Mouse (Mus musculus): Measurements from ENCODE around the gene Ccr6. TPM values are rescaled to one million over a fixed set of nuclear protein-coding genes. Genes with fewer than 3 reads are reported as not detected.

The Ccr6 gene
- total RNA-seq, 4 experiments from 2014 or later: 0.38 TPM; not detected in 3

DNA sequence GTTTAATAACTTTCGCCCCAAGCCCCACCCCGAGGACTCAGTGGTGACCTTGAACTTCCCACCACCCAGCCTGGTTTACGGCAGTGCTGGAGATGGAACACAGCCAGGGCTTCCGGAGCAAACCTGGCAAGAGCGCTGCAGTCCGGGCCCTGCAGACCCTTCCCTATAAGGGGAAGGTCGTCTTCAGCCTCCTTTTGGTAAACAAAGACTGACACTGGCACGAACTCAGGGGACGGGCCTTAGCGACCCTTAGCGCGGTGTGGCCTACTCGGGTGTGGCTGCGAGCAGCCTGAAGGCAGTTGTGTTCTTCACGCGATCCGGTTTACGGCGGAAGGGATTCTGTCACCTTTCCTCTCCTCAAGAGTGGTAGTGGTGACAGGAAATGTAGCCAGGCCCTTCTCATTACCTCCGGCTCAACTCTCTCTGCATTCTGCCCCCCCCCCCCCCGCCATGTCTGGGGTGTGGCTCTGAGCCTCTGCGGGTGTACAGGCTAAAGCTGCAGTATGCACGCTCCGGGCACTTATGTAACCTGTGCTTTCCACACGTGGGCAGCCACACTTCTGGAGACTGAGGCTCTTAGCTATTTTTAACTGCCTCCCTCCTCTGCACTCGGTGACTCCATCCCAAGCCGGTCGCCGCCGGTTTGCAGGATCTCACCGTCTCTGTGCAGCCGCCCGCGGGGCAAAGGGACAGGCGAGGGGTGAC lies 47.1 kb downstream of the Ccr6 start, which contains the start of gene Mpc1:
Gene Mpc1, plus strand, starts transcription at position 84 of the 705 bp plus-strand sequence.
- DNase-seq (ENCODE audit: low spot score in 2 of 2): peak; percentile 89 to 92

DNA sequence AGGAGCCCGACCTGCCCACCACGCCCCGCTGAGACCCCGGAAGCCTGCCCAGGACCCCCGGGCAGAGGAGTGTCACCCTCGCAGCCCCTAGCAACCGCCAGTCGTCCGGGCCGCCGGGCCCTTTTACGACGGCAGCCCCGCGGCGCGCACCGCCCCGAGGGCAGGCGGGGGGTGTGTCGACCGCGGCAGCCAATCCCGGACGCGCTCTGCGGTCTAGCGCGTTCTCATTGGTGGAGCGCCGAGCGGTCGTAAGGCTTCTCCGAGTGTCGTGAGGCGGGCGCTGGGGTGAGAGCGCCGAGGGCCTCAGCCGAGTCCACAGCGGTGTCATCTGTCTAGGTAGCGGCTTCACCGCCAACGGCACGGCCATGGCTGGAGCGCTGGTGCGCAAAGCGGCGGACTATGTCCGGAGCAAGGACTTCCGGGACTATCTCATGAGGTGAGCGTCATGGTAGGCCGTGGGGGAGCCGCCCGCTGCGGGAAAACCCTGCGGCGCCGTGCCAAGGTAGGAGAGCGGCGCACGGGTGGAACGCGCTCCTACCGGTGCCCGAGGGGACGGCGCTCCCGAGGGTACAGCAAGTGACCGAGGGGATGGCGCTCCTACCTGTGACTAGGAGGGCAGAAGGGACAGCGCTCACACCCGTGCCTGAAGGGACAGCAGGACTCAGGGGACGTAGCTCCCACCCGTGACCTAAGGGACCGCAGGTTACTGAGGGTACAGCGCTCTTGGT lies 47.8 kb downstream of the Ccr6 start:
- peak; percentile 94 to 96 for DNase-seq (ENCODE audit: low spot score in 2 of 2)

GRCm38 (mm10) chr17:8284254-8284661 lies 48.4 kb downstream of the Ccr6 start:
- peak; percentile 11 to 31 for DNase-seq (ENCODE audit: low spot score in 2 of 2)

GRCm38 (mm10) chr17:8285056-8285455 lies 49.2 kb downstream of the Ccr6 start:
- no peak for DNase-seq (ENCODE audit: low spot score in 2 of 2)

DNA sequence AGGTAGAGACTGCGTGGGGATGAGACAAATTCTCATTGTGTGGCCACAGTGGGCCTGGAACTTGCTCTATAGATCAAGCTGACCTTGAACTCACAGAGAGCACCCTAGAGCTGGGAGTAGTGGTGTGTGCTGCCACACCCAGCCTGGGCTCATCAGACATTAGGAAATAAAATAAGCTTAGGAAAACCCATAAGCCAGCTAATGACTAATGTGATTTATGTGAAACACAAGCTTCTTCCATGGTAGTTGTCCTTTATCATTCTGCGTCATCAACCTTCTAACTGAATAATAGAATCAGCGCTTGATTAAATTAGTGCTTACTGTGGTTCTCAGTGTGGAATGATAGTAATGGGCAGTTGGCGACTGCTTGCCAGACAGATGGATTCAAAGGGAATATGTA lies 51.1 kb downstream of the Ccr6 start:
- DNase-seq (ENCODE audit: low spot score in 2 of 2): no peak

DNA sequence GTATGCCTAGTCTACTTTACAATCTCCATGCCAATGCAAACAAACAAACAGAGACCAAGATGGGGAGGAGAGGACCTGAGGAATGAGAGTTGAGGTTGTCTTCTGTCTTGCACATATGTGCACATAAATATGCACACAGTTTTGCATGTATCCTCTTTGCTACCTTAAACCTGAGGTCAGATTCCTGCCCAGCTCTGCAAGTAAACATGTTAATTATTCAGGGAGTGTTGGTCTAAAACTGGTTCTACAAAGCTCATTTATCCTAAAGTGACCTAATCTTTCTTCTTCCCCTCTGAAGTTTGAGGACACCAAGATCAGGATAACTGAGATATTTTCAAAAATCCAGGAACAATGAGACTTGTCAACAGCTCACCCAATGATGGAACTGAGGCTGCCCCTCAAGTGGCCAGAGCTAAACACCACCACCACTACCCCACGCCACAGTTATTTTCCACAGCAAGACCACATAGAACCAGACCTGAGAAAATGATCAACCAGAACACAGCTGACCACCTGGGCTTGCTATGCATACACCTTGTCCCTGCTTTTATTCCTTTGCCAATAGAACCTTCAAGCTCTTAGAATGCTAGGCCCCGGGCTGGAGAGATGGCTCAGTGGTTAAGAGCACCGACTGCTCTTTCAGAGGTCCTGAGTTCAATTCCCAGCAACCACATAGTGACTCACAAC lies 54.3 kb downstream of the Ccr6 start:
- no peak for DNase-seq (ENCODE audit: low spot score in 2 of 2)

GRCm38 (mm10) chr17:8290736-8291135 lies 54.9 kb downstream of the Ccr6 start:
- no peak for DNase-seq (ENCODE audit: low spot score in 2 of 2)

- DNase-seq (ENCODE audit: low spot score in 2 of 2): no peak
Observed at GRCm38 (mm10) chr17:8295825-8296224, 60.0 kb downstream of the Ccr6 start.

DNA sequence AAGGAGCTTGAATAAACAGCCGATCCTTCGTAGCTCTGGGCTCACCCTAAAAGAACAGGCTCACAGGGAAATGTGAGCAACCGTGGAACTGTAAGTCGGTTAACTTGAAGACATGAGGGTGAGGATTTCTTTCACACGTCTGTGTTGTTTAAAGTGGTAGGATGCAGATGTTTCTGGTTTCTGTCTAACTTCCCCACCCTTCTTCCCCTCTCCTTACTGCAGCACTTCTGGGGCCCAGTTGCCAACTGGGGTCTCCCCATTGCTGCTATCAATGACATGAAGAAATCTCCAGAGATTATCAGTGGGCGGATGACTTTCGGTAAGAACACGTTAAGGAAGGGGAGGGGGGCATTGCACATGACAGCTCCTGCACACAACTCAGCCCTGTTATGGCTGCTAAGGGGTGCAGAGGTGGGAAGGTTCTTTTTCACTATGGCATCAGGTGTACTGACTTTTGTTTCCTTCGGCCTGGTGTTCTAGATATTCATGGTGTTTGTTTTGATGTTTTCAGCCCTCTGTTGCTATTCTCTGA lies 60.5 kb downstream of the Ccr6 start:
- no peak for DNase-seq (ENCODE audit: low spot score in 2 of 2)

- no peak for DNase-seq (ENCODE audit: low spot score in 2 of 2)
Observed at GRCm38 (mm10) chr17:8297746-8298145, 61.9 kb downstream of the Ccr6 start.

- DNase-seq (ENCODE audit: low spot score in 2 of 2): no peak
Observed at GRCm38 (mm10) chr17:8298281-8298680, 62.4 kb downstream of the Ccr6 start.

DNA sequence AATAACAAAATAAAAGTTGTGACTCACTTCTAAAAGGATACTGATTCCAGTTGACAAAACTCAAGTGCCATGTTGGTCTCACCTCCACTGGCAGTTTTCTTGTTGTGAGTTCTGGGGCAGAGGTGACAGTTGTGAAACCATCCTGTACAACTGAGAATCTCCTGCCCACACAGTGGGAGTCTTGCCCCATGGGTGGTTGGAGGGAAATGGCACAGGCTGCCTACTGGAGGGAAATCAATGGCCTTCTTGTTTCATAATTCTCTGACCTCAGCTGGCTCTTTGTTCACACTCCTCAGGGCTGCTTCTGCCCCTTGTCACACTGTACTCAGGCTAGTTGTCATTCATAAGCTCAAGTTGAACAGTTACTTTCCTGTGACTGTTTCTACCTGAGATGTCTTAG lies 63.7 kb downstream of the Ccr6 start:
- peak in 1 of 2 experiments; percentile 15 for DNase-seq (ENCODE audit: low spot score in 2 of 2)

- DNase-seq (ENCODE audit: low spot score in 2 of 2): no peak
Observed at GRCm38 (mm10) chr17:8301515-8301914, 65.7 kb downstream of the Ccr6 start.

DNA sequence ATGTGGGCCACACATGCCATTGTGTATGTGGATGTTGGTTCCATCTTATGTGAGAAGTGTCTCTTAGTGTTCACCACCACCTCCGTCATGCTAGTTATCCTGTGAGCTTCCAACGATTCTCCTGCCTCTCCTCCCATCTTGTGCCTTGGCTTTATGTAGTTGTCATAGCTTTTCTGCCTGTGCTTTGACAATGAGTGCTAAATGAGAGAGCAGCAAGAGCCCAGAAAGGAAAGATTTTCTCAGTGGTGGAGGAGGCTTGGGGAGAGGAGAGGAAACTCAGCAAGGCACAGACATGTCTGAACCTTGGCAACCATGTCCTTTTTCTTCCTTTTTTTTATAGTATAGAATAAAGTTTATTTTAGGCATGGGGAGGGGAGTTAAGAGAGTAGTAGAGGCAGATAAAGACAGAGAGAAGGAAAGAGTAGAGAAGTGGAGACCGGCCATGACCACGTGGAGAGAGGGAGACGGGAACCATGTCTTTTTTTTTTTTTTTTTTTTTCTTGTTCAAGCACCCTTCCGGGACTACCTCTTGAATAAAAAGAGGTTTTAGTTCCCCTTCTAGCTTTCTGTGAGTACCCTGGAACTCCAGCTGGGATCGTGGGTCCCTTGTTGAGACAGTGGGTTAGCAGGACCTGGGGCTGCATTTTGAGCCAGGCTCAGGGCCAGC lies 67.1 kb downstream of the Ccr6 start:
- DNase-seq (ENCODE audit: low spot score in 2 of 2): no peak

GRCm38 (mm10) chr17:8303671-8304070 lies 67.8 kb downstream of the Ccr6 start:
- DNase-seq (ENCODE audit: low spot score in 2 of 2): no peak

DNA sequence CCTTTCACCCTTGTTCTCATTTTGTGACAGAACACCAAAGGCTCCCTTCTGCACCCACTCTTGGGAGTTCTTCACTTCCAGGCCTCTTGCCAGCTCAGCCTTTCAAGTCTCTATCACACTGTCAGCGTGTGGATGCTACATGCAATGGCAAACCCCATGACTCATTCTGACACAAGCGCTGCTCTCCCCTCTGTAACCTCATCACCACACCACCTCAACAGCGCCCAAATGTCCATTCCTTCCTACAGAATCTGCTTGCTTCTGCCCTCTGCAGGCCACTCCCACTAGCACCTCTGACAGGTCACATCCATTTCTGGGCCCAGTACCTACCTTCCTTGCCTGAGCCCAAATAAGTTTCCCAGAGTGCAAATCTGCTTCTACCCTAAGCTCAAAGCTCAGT lies 70.0 kb downstream of the Ccr6 start:
- no peak for DNase-seq (ENCODE audit: low spot score in 2 of 2)

Other genes with a start within 250 kb of the Ccr6 start
- gene Gm49673, start 88.3 kb upstream of the Ccr6 start, total RNA-seq (2022): under 1 TPM in 1 of 4 experiments, not detected in 3; 0.31 TPM
- gene Rnaset2a, start 87.9 kb upstream of the Ccr6 start, total RNA-seq (2022): 10 to 100 TPM in 2 of 4 experiments, 1 to 10 TPM in 2; 4.9 to 12.7 (median 9.8) TPM
- 10 to 100 TPM; 15.6 to 22.5 (median 18.0) TPM for gene Fgfr1op, start 70.5 kb upstream of the Ccr6 start, total RNA-seq (2022)
- gene Mpc1, start 46.9 kb downstream of the Ccr6 start, total RNA-seq (2022): 100 to 1,000 TPM; 144 to 156 (median 145) TPM
- 10 to 100 TPM; 47.5 to 81.2 (median 63.8) TPM for gene Sft2d1, start 75.1 kb downstream of the Ccr6 start, total RNA-seq (2022)
- gene Prr18, start 101.4 kb downstream of the Ccr6 start, total RNA-seq (2022): 10 to 100 TPM; 20.0 to 30.2 (median 27.0) TPM
- 1 to 10 TPM in 3 of 4 experiments, under 1 TPM in 1; 0.96 to 1.7 (median 1.3) TPM for gene T2, start 119.9 kb downstream of the Ccr6 start, total RNA-seq (2022)
- gene T, start 198.4 kb downstream of the Ccr6 start, total RNA-seq (2022): under 1 TPM in 1 of 4 experiments, not detected in 3; 0.64 TPM

Measured in layer of hippocampus, adult 8-10 months (tissue).